Mouse (Mus musculus): ENCODE measurements around the gene Ssrp1. TPM values are rescaled to one million over a fixed set of nuclear protein-coding genes. Genes with fewer than 3 reads are reported as not detected.

The Ssrp1 gene
- 78.5 and 192 TPM in 2 replicates for polyA plus RNA-seq (2012; rRNA removed; ENCODE audit: low replicate concordance)

DNA sequence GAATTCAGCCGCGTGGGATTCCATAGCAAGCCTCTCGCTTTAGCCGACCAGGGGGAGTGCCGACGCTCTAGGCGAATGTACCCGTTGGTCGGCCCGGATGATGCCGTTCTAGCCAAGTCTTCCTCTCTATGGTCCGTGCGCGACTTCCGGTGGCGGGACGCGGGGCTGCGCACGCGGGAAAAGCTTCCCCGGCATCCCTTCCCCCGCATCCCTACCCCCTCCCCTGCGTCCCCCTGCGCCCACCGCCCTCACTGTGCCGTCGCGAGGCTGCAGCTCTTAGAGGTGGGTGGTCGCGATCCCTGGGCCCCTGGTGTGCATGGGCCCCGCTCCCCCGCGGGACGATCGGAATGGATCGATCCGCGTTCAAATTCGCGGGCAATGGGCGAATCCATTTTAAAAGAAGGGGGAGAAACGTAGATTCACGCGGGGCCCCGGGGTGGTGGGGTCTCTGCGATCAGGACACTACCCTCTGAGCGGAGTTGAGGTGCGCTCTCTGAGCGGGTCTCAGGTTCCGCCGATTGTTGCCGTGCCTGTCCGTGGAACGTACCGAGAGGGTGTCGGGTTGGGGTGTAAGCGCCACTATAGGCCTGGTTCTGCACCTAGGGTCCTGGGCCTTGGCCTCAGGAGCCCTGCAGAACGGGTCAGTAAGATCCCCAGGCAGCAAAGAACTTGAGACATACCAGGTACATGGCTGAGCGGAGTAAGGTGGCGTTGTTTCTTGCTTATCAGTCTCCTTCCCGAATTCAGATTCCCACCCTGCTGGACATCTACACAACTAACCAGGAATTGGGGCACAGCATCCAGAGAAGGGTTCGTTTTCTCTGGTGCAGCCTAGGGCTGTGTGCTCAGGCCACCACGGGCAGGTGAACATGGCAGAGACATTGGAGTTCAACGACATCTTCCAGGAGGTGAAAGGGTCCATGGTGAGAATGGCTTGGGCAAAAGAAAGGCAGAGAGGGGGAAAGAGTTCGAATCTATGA lies at the start of gene Ssrp1, which contains the start of gene P2rx3:
Gene Ssrp1, plus strand, starts transcription at position 188 of the 980 bp plus-strand sequence.
Gene P2rx3, minus strand, starts transcription at position 416 of the 980 bp plus-strand sequence.

GRCm38 (mm10) chr2:84987930-84988329 lies 49.1 kb upstream of the Ssrp1 start, which contains the start of gene Prg3:
Gene Prg3 (plus strand): TSS chr2:84988215.

GRCm38 (mm10) chr2:85047596-85048167 lies 10.6 kb downstream of the Ssrp1 start, which contains the start of gene Tnks1bp1:
Gene Tnks1bp1 (plus strand): TSS chr2:85048022.

Other genes starting within 250 kb of the Ssrp1 start
- gene Ube2l6, start 238.4 kb upstream of the Ssrp1 start, polyA plus RNA-seq (2012; rRNA removed; ENCODE audit: low replicate concordance), result 43.8 and 67.0 TPM in 2 replicates
- not detected in 2 replicates for gene Smtnl1, start 214.6 kb upstream of the Ssrp1 start, polyA plus RNA-seq (2012; rRNA removed; ENCODE audit: low replicate concordance)
- 62.2 and 63.0 TPM in 2 replicates for gene Timm10, start 210.2 kb upstream of the Ssrp1 start, polyA plus RNA-seq (2012; rRNA removed; ENCODE audit: low replicate concordance)
- gene Slc43a1, start 198.4 kb upstream of the Ssrp1 start, polyA plus RNA-seq (2012; rRNA removed; ENCODE audit: low replicate concordance), result 39.0 and 41.0 TPM in 2 replicates
- 9.8 and 12.4 TPM in 2 replicates for gene Rtn4rl2, start 150.5 kb upstream of the Ssrp1 start, polyA plus RNA-seq (2012; rRNA removed; ENCODE audit: low replicate concordance)
- 75.7 and 219 TPM in 2 replicates for gene Slc43a3, start 100.7 kb upstream of the Ssrp1 start, polyA plus RNA-seq (2012; rRNA removed; ENCODE audit: low replicate concordance)
- 0.60 and 1.3 TPM in 2 replicates for gene Prg2, start 56.8 kb upstream of the Ssrp1 start, polyA plus RNA-seq (2012; rRNA removed; ENCODE audit: low replicate concordance)
- gene Prg3, start 49.0 kb upstream of the Ssrp1 start, polyA plus RNA-seq (2012; rRNA removed; ENCODE audit: low replicate concordance), result not detected in 2 replicates
- gene P2rx3, start 228 bp downstream of the Ssrp1 start, polyA plus RNA-seq (2012; rRNA removed; ENCODE audit: low replicate concordance), result 0.64 and 1.4 TPM in 2 replicates
- gene Tnks1bp1, start 10.8 kb downstream of the Ssrp1 start, polyA plus RNA-seq (2012; rRNA removed; ENCODE audit: low replicate concordance), result 151 and 196 TPM in 2 replicates
- 46.0 and 78.6 TPM in 2 replicates for gene Aplnr, start 99.0 kb downstream of the Ssrp1 start, polyA plus RNA-seq (2012; rRNA removed; ENCODE audit: low replicate concordance)
- 0.40 and 7.8 TPM in 2 replicates for gene Lrrc55, start 160.0 kb downstream of the Ssrp1 start, polyA plus RNA-seq (2012; rRNA removed; ENCODE audit: low replicate concordance)

All from subcutaneous adipose tissue, adult 2 months (tissue).